8 mouse cellular contexts compared by ENCODE assay signal in genomic region chr2:25182664-25183063, GRCm38 (mm10). TPM values are rescaled to one million over a fixed set of nuclear protein-coding genes. Genes with fewer than 3 reads are reported as not detected.
A peak's percentile ranks its signal among the peaks of the same experiment; 100 is the strongest.
DNase-seq lines count a peak whose midpoint lies in the region; ATAC-seq and TF ChIP-seq lines count a peak whose summit lies in the region.
"Had no signal": no experiment of that assay in that cellular context is flagged by ENCODE, and none has a peak within 500 bp of the region (broad histone marks: within the 10 kb centered on the region; RNA-seq: fewer than 3 reads in every experiment).

No protein-coding gene starts in this region.

- H3K4me3 ChIP-seq in lung, embryonic 14.5 days (ENCODE audit: low read depth, low read length): peak overlapping the region; percentile 62
- H3K4me3 ChIP-seq in forebrain, embryonic 13.5 days: peak overlapping the region; percentile 82
- H3K4me3 ChIP-seq in limb, embryonic 13.5 days: peak overlapping the region; percentile 58
- peak overlapping the region; percentile 52 for H3K4me3 ChIP-seq in stomach, embryonic 14.5 days (ENCODE audit: low read depth, low read length)

- no peak overlapping the region for H3K27ac ChIP-seq in lung, embryonic 14.5 days (ENCODE audit: low read depth)
- H3K27ac ChIP-seq in forebrain, embryonic 13.5 days: peak overlapping the region; percentile 69
- H3K27ac ChIP-seq in limb, embryonic 13.5 days: no peak overlapping the region
- H3K27ac ChIP-seq in stomach, embryonic 14.5 days (ENCODE audit: low read length): no peak overlapping the region

- no peak for TF ChIP-seq CTCF in lung, embryonic 14.5 days (IDR thresholded peaks at IDR 0.05; ENCODE audit: low read depth)

- ATAC-seq in lung, embryonic 14.5 days (ENCODE audit: insufficient read depth): no peak
- 0 out of 2 replicates have a peak, but pooled peaks have one; percentile 7 for ATAC-seq in forebrain, embryonic 13.5 days
- ATAC-seq in limb, embryonic 13.5 days (ENCODE audit: low FRiP score, low read depth): no peak
- ATAC-seq in stomach, embryonic 14.5 days (ENCODE audit: insufficient number of reproducible peaks, insufficient read depth, low FRiP score, low read depth): no peak

- H3K4me1 ChIP-seq in lung, embryonic 14.5 days (ENCODE audit: insufficient read depth): peaks cover 7% of the 10 kb centered on the region
- peaks cover 77% of the 10 kb centered on the region for H3K4me1 ChIP-seq in forebrain, embryonic 13.5 days
- peaks cover 50% of the 10 kb centered on the region for H3K4me1 ChIP-seq in limb, embryonic 13.5 days
- peaks cover 15% of the 10 kb centered on the region for H3K4me1 ChIP-seq in stomach, embryonic 14.5 days (ENCODE audit: control insufficient read depth, insufficient read depth, low read length)

- WGBS in lung, embryonic 14.5 days: 25% methylated on average over 6 of the region's 6 CpGs
- WGBS in forebrain, embryonic 13.5 days: 1% methylated on average over 6 of the region's 6 CpGs
- 26% methylated on average over 6 of the region's 6 CpGs for WGBS in limb, embryonic 13.5 days
- WGBS in stomach, embryonic 14.5 days: 22% methylated on average over 6 of the region's 6 CpGs

- no peaks in the 10 kb centered on the region for H3K36me3 ChIP-seq in lung, embryonic 14.5 days (ENCODE audit: insufficient read depth)
- peaks cover 8% of the 10 kb centered on the region; the same call in 1 of the 2 replicates for H3K36me3 ChIP-seq in forebrain, embryonic 13.5 days (ENCODE audit: poor library complexity, severe bottlenecking)
- no peaks in the 10 kb centered on the region for H3K36me3 ChIP-seq in limb, embryonic 13.5 days
- no peaks in the 10 kb centered on the region for H3K36me3 ChIP-seq in stomach, embryonic 14.5 days (ENCODE audit: control insufficient read depth, insufficient read depth, low read length)

- H3K4me2 ChIP-seq in lung, embryonic 14.5 days: peak overlapping the region; percentile 91
- peak overlapping the region; percentile 84 for H3K4me2 ChIP-seq in forebrain, embryonic 13.5 days
- H3K4me2 ChIP-seq in limb, embryonic 13.5 days (replicated peaks): peak overlapping the region; percentile 86
- H3K4me2 ChIP-seq in stomach, embryonic 14.5 days (replicated peaks; ENCODE audit: low read depth, low read length): peak overlapping the region; percentile 22; the same call in 1 of the 2 replicates

- no peaks in the 10 kb centered on the region for H3K9me3 ChIP-seq in lung, embryonic 14.5 days (ENCODE audit: low read depth, low read length)
- H3K9me3 ChIP-seq in forebrain, embryonic 13.5 days (replicated peaks): no peaks in the 10 kb centered on the region
- no peaks in the 10 kb centered on the region for H3K9me3 ChIP-seq in limb, embryonic 13.5 days
- H3K9me3 ChIP-seq in stomach, embryonic 14.5 days (ENCODE audit: control insufficient read depth, low read depth, low read length): no peaks in the 10 kb centered on the region

- H3K27me3 ChIP-seq in lung, embryonic 14.5 days (ENCODE audit: insufficient read depth, low read length): peaks cover 64% of the 10 kb centered on the region
- H3K27me3 ChIP-seq in forebrain, embryonic 13.5 days: no peaks in the 10 kb centered on the region
- peaks cover 79% of the 10 kb centered on the region for H3K27me3 ChIP-seq in limb, embryonic 13.5 days
- peaks cover 16% of the 10 kb centered on the region for H3K27me3 ChIP-seq in stomach, embryonic 14.5 days (ENCODE audit: control insufficient read depth, insufficient read depth, low read length)

- DNase-seq in lung, embryonic 14.5 days: no peak
- no peak for DNase-seq in lung, postnatal 4 days
- DNase-seq in adipocyte (ENCODE audit: low spot score): no peak
- no peak for DNase-seq in right cerebral cortex, postnatal 14 days
- DNase-seq: kidney, adult 9 months had no signal

- H3K9ac ChIP-seq in lung, embryonic 14.5 days: no peak overlapping the region
- peak overlapping the region; percentile 93 for H3K9ac ChIP-seq in forebrain, embryonic 13.5 days
- H3K9ac ChIP-seq in limb, embryonic 13.5 days: no peak overlapping the region
- no peak overlapping the region for H3K9ac ChIP-seq in stomach, embryonic 14.5 days (replicated peaks; ENCODE audit: low read depth, low read length)

RNA-seq across cellular contexts. Expression of gene Nrarp, which starts 2.1 kb away (rescaled TPM):
- polyA plus RNA-seq in lung, embryonic 14.5 days (2014; fragmentation: Nextera tagmentation; extraction: Ambion mirVana): 13.7 and 14.9 TPM in 2 replicates
- 29.2 and 30.8 TPM in 2 replicates for polyA plus RNA-seq in forebrain, embryonic 13.5 days (2015; fragmentation: Nextera tagmentation; extraction: Ambion mirVana)
- polyA plus RNA-seq in limb, embryonic 13.5 days (2015; fragmentation: Nextera tagmentation; extraction: Ambion mirVana): 12.6 and 15.3 TPM in 2 replicates
- 8.0 and 8.9 TPM in 2 replicates for polyA plus RNA-seq in stomach, embryonic 14.5 days (2014; fragmentation: Nextera tagmentation; extraction: Ambion mirVana)

RNA-seq across cellular contexts. Expression of gene Tor4a, which starts 14.0 kb away (rescaled TPM):
- 7.5 and 8.2 TPM in 2 replicates for polyA plus RNA-seq in lung, embryonic 14.5 days (2014; fragmentation: Nextera tagmentation; extraction: Ambion mirVana)
- polyA plus RNA-seq in forebrain, embryonic 13.5 days (2015; fragmentation: Nextera tagmentation; extraction: Ambion mirVana): 0.66 and 0.78 TPM in 2 replicates
- polyA plus RNA-seq in limb, embryonic 13.5 days (2015; fragmentation: Nextera tagmentation; extraction: Ambion mirVana): 4.1 and 4.8 TPM in 2 replicates
- 12.8 and 15.8 TPM in 2 replicates for polyA plus RNA-seq in stomach, embryonic 14.5 days (2014; fragmentation: Nextera tagmentation; extraction: Ambion mirVana)

RNA-seq across cellular contexts. Expression of gene Nelfb, which starts 28.6 kb away (rescaled TPM):
- polyA plus RNA-seq in lung, embryonic 14.5 days (2014; fragmentation: Nextera tagmentation; extraction: Ambion mirVana): 96.6 and 108 TPM in 2 replicates
- polyA plus RNA-seq in forebrain, embryonic 13.5 days (2015; fragmentation: Nextera tagmentation; extraction: Ambion mirVana): 95.4 and 104 TPM in 2 replicates
- 122 and 124 TPM in 2 replicates for polyA plus RNA-seq in limb, embryonic 13.5 days (2015; fragmentation: Nextera tagmentation; extraction: Ambion mirVana)
- 102 TPM in 2 replicates for polyA plus RNA-seq in stomach, embryonic 14.5 days (2014; fragmentation: Nextera tagmentation; extraction: Ambion mirVana)

RNA-seq across cellular contexts. Expression of gene Stpg3, which starts 31.8 kb away (rescaled TPM):
- polyA plus RNA-seq in lung, embryonic 14.5 days (2014; fragmentation: Nextera tagmentation; extraction: Ambion mirVana): not detected in 2 replicates
- polyA plus RNA-seq in forebrain, embryonic 13.5 days (2015; fragmentation: Nextera tagmentation; extraction: Ambion mirVana): not detected in 2 replicates
- 0.11 TPM in 1 of 2 replicates, not detected in the other for polyA plus RNA-seq in limb, embryonic 13.5 days (2015; fragmentation: Nextera tagmentation; extraction: Ambion mirVana)
- not detected in 2 replicates for polyA plus RNA-seq in stomach, embryonic 14.5 days (2014; fragmentation: Nextera tagmentation; extraction: Ambion mirVana)

RNA-seq across cellular contexts. Expression of gene Fam166a, which starts 35.9 kb away (rescaled TPM):
- 0.47 TPM in 1 of 2 replicates, not detected in the other for polyA plus RNA-seq in lung, embryonic 14.5 days (2014; fragmentation: Nextera tagmentation; extraction: Ambion mirVana)
- 0.21 TPM in 1 of 2 replicates, not detected in the other for polyA plus RNA-seq in forebrain, embryonic 13.5 days (2015; fragmentation: Nextera tagmentation; extraction: Ambion mirVana)
- not detected in 2 replicates for polyA plus RNA-seq in limb, embryonic 13.5 days (2015; fragmentation: Nextera tagmentation; extraction: Ambion mirVana)
- polyA plus RNA-seq in stomach, embryonic 14.5 days (2014; fragmentation: Nextera tagmentation; extraction: Ambion mirVana): not detected in 2 replicates

Comparison
In these comparisons a context has a peak if more than half of its experiments do, and no peak if none do; other contexts are left out.
1. H3K4me2 ChIP-seq: peak in every context shown above with its lines; median percentile 91 in lung, embryonic 14.5 days; 86 in limb, embryonic 13.5 days; 84 in forebrain, embryonic 13.5 days; 22 in stomach, embryonic 14.5 days.